Mouse (Mus musculus): ENCODE measurements around the gene Calcrl. TPM values are rescaled to one million over a fixed set of nuclear protein-coding genes. Genes with fewer than 3 reads are reported as not detected.
A peak's percentile ranks its signal among the peaks of the same experiment; 100 is the strongest.

The Calcrl gene
- polyA plus RNA-seq, 1 experiment = 6.9 TPM

DNA sequence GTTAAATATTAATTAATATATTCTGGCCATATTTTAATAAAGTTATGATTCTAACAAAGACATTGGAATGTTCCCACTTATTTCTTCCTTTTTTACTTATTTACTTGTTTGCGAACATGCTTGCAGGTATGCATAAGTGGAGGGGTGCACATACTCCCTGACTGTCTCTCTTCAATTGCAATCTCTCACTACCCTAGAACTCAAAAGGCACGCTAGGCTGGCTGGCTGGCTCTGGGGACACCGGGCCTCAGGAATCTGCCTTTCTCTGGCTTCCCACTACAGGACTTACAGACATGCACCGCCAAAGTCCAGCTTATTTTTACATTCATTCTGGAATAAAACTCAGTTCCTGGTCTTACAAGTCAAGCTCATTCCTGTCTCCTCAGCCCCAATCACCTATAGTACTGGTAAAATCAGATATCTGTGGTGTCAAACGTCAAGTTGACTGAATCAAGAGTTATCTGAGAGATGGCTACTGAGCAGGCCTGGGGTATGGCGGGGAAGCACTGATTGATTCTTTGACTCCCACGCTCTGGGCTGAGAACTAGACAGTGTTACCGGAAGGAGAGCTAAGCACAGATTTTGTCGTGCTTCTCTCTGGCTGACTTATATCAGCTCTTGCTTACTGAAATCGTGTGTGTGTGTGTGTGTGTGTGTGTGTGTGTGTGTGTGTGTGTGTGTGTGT, 29.5 kb upstream of the Calcrl start:
- H3K36me3 ChIP-seq (ENCODE audit: control insufficient read depth, insufficient read depth) = no peaks in the 10 kb centered on the region
- no peak overlapping the region for H3ac ChIP-seq (ENCODE audit: control insufficient read depth, insufficient read length)
- no peak overlapping the region for H3K4me3 ChIP-seq
- TF ChIP-seq REST (IDR thresholded peaks at IDR 0.05; ENCODE audit: insufficient read depth, insufficient read length) (no peak), SRF (IDR thresholded peaks at IDR 0.05; ENCODE audit: control insufficient read depth, insufficient read length, low read depth) (no peak), TCF12 (IDR thresholded peaks at IDR 0.05; ENCODE audit: insufficient read depth, poor library complexity, severe bottlenecking) (no peak), MAX (IDR thresholded peaks at IDR 0.05; ENCODE audit: low read depth) (no peak), MYOD1 (IDR thresholded peaks at IDR 0.05; ENCODE audit: control insufficient read depth in 1 of 3, insufficient read length in 2 of 3, low read depth in 2 of 3) (no peak), MYOG (IDR thresholded peaks at IDR 0.05; ENCODE audit: control insufficient read depth in 1 of 3, insufficient read depth in 1 of 3, insufficient read length in 2 of 3, low read depth in 2 of 3) (no peak)
- no peaks in the 10 kb centered on the region for H3K79me2 ChIP-seq (ENCODE audit: control insufficient read depth, insufficient read depth)
- H3K4me2 ChIP-seq (ENCODE audit: low read depth) = no peak overlapping the region
- H3K27me3 ChIP-seq (ENCODE audit: control insufficient read depth, insufficient read depth, insufficient read length) = no peaks in the 10 kb centered on the region

GRCm38 (mm10) chr2:84454051-84454450, 28.8 kb upstream of the Calcrl start:
- no peaks in the 10 kb centered on the region for H3K36me3 ChIP-seq (ENCODE audit: control insufficient read depth, insufficient read depth)
- H3ac ChIP-seq (ENCODE audit: control insufficient read depth, insufficient read length) = no peak overlapping the region
- H3K79me2 ChIP-seq (ENCODE audit: control insufficient read depth, insufficient read depth) = no peaks in the 10 kb centered on the region
- H3K4me2 ChIP-seq (ENCODE audit: low read depth) = no peak overlapping the region
- no peaks in the 10 kb centered on the region for H3K27me3 ChIP-seq (ENCODE audit: control insufficient read depth, insufficient read depth, insufficient read length)
- no peak overlapping the region for H3K4me3 ChIP-seq
- no peak for TF ChIP-seq SRF (IDR thresholded peaks at IDR 0.05; ENCODE audit: control insufficient read depth, insufficient read length, low read depth)
- TF ChIP-seq MYOG (IDR thresholded peaks at IDR 0.05; ENCODE audit: control insufficient read depth in 1 of 3, insufficient read depth in 1 of 3, insufficient read length in 2 of 3, low read depth in 2 of 3) = no peak
- no peak for TF ChIP-seq CEBPB (IDR thresholded peaks at IDR 0.05; ENCODE audit: insufficient read depth, poor library complexity, severe bottlenecking)
- no peak for TF ChIP-seq POLR2A (IDR thresholded peaks at IDR 0.05; ENCODE audit: insufficient read length, low read depth)
- no peak for TF ChIP-seq USF1 (IDR thresholded peaks at IDR 0.05; ENCODE audit: low read depth)
- no peak for TF ChIP-seq REST (IDR thresholded peaks at IDR 0.05; ENCODE audit: insufficient read depth, insufficient read length)

- no peak overlapping the region for H3K4me2 ChIP-seq (ENCODE audit: low read depth)
- H3K4me3 ChIP-seq = no peak overlapping the region
- H3K36me3 ChIP-seq (ENCODE audit: control insufficient read depth, insufficient read depth) = no peaks in the 10 kb centered on the region
- H3K27me3 ChIP-seq (ENCODE audit: control insufficient read depth, insufficient read depth, insufficient read length) = no peaks in the 10 kb centered on the region
- TF ChIP-seq SRF (IDR thresholded peaks at IDR 0.05; ENCODE audit: control insufficient read depth, insufficient read length, low read depth) (no peak), E2F4 (IDR thresholded peaks at IDR 0.05; ENCODE audit: insufficient read depth) (no peak), MYOG (IDR thresholded peaks at IDR 0.05; ENCODE audit: control insufficient read depth in 1 of 3, insufficient read depth in 1 of 3, insufficient read length in 2 of 3, low read depth in 2 of 3) (no peak), REST (IDR thresholded peaks at IDR 0.05; ENCODE audit: insufficient read depth, insufficient read length) (no peak), MYOD1 (IDR thresholded peaks at IDR 0.05; ENCODE audit: control insufficient read depth in 1 of 3, insufficient read length in 2 of 3, low read depth in 2 of 3) (no peak), USF1 (IDR thresholded peaks at IDR 0.05; ENCODE audit: low read depth) (no peak), TCF3 (IDR thresholded peaks at IDR 0.05; ENCODE audit: insufficient read length, low read depth) (no peak), TCF12 (IDR thresholded peaks at IDR 0.05; ENCODE audit: insufficient read depth, poor library complexity, severe bottlenecking) (no peak), POLR2AphosphoS2 (IDR thresholded peaks at IDR 0.05; ENCODE audit: insufficient read length, low read depth) (no peak), CEBPB (IDR thresholded peaks at IDR 0.05; ENCODE audit: insufficient read depth, poor library complexity, severe bottlenecking) (no peak), POLR2A (IDR thresholded peaks at IDR 0.05; ENCODE audit: insufficient read length, low read depth) (no peak)
- H3K79me2 ChIP-seq (ENCODE audit: control insufficient read depth, insufficient read depth) = no peaks in the 10 kb centered on the region
- H3ac ChIP-seq (ENCODE audit: control insufficient read depth, insufficient read length) = no peak overlapping the region
Measured at GRCm38 (mm10) chr2:84445499-84445898, 20.3 kb upstream of the Calcrl start.

GRCm38 (mm10) chr2:84441940-84442339, 16.7 kb upstream of the Calcrl start:
- no peaks in the 10 kb centered on the region for H3K36me3 ChIP-seq (ENCODE audit: control insufficient read depth, insufficient read depth)
- H3K4me2 ChIP-seq (ENCODE audit: low read depth) = no peak overlapping the region
- H3K79me2 ChIP-seq (ENCODE audit: control insufficient read depth, insufficient read depth) = no peaks in the 10 kb centered on the region
- no peak overlapping the region for H3K4me3 ChIP-seq
- no peaks in the 10 kb centered on the region for H3K27me3 ChIP-seq (ENCODE audit: control insufficient read depth, insufficient read depth, insufficient read length)
- H3ac ChIP-seq (ENCODE audit: control insufficient read depth, insufficient read length) = no peak overlapping the region
- TF ChIP-seq TCF12 (IDR thresholded peaks at IDR 0.05; ENCODE audit: insufficient read depth, poor library complexity, severe bottlenecking) = no peak
- TF ChIP-seq REST (IDR thresholded peaks at IDR 0.05; ENCODE audit: insufficient read depth, insufficient read length) = no peak
- no peak for TF ChIP-seq TCF3 (IDR thresholded peaks at IDR 0.05; ENCODE audit: insufficient read length, low read depth)
- no peak for TF ChIP-seq MYOD1 (IDR thresholded peaks at IDR 0.05; ENCODE audit: control insufficient read depth in 1 of 3, insufficient read length in 2 of 3, low read depth in 2 of 3)
- no peak for TF ChIP-seq MYOG (IDR thresholded peaks at IDR 0.05; ENCODE audit: control insufficient read depth in 1 of 3, insufficient read depth in 1 of 3, insufficient read length in 2 of 3, low read depth in 2 of 3)
- TF ChIP-seq SRF (IDR thresholded peaks at IDR 0.05; ENCODE audit: control insufficient read depth, insufficient read length, low read depth) = no peak
- TF ChIP-seq POLR2A (IDR thresholded peaks at IDR 0.05; ENCODE audit: insufficient read length, low read depth) = no peak
- TF ChIP-seq USF1 (IDR thresholded peaks at IDR 0.05; ENCODE audit: low read depth) = no peak
- no peak for TF ChIP-seq E2F4 (IDR thresholded peaks at IDR 0.05; ENCODE audit: insufficient read depth)
- no peak for TF ChIP-seq CEBPB (IDR thresholded peaks at IDR 0.05; ENCODE audit: insufficient read depth, poor library complexity, severe bottlenecking)
- TF ChIP-seq POLR2AphosphoS2 (IDR thresholded peaks at IDR 0.05; ENCODE audit: insufficient read length, low read depth) = no peak

DNA sequence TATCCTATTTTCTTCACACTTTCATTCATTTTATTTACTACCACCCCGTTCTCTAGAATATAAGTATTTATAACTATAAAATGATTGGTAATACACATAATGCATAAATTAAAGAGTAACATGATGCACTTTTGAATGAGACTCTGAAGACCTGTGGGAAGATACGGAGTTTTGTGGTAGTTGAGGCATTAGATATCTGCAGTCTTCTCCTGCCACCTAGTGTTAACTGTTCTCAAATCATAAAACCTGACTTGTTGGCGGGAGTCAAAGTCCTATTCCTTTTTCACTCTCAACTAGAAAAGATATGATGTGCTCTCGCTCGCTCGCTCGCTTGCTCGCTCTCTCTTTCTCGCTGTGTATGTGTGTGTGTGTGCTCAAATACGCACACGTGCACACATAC, 4.5 kb upstream of the Calcrl start:
- no peak for TF ChIP-seq CEBPB (IDR thresholded peaks at IDR 0.05; ENCODE audit: insufficient read depth, poor library complexity, severe bottlenecking)
- no peak for TF ChIP-seq SRF (IDR thresholded peaks at IDR 0.05; ENCODE audit: control insufficient read depth, insufficient read length, low read depth)
- no peaks in the 10 kb centered on the region for H3K27me3 ChIP-seq (ENCODE audit: control insufficient read depth, insufficient read depth, insufficient read length)
- no peak overlapping the region for H3ac ChIP-seq (ENCODE audit: control insufficient read depth, insufficient read length)
- no peaks in the 10 kb centered on the region for H3K79me2 ChIP-seq (ENCODE audit: control insufficient read depth, insufficient read depth)
- H3K4me2 ChIP-seq (ENCODE audit: low read depth) = peak overlapping the region; percentile 63
- no peaks in the 10 kb centered on the region for H3K36me3 ChIP-seq (ENCODE audit: control insufficient read depth, insufficient read depth)
- no peak overlapping the region for H3K4me3 ChIP-seq

Measured in myocyte (in vitro differentiated cells).